Mouse (Mus musculus): ENCODE results near the gene Ctc1.
"Not testable (repeated sequence)": the region's sequence is repeated elsewhere in the genome, so short reads cannot be mapped to it uniquely, and the experiment has no call there.

DNA sequence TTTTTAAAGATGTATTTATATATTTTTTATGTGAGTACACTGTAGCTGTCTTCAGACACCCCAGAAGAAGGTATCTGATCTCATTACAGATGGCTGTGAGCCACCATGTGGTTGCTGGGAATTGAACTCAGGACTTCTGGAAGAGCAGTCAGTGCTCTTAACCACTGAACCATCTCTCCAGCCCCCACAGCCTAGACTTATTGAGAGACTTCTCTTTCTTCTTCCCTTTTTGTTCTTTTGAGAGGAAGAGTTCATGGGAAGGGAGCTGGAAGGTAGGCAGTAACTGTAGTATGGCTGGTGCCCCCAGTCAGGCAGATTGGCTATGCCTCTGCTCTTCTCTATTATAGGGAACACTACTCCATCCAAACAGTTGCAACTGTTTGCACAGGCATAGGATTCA lies 9.1 kb upstream of the Ctc1 start:
- not testable (repeated sequence) for TF ChIP-seq CTCF (IDR thresholded peaks at IDR 0.05; ENCODE audit: extremely low read depth, insufficient read length, insufficient replicate concordance, low read depth, low read length); POLR2A (IDR thresholded peaks at IDR 0.05; ENCODE audit: low read depth, low read length)
